Mouse (Mus musculus): ENCODE data around the gene Tmem202.

Gene Tmem202

GRCm38 (mm10) chr9:59533422-59533821, 6.2 kb downstream of the Tmem202 start:
- no peak for DNase-seq (ENCODE audit: low spot score)

GRCm38 (mm10) chr9:59531645-59532044, 8.0 kb downstream of the Tmem202 start:
- DNase-seq (ENCODE audit: low spot score) = no peak

DNA sequence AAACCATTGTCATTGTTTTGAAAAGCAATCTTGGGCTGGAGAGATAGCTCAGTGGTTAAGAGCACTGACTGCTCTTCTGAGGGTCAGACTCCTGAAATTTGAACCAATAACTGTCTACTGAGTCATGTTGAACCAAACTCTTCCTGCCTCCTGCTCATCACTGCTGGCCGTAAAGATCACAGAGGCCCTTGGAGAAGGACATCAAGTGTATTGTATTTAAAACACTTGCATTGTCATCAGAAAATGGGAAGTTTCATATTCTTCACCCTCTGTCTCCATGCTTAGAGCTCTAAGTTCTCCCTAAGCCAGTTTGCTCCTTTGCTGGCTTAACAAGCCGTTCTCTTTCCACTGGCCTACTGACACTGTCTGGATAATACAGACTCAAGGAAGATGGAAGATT, 11.4 kb downstream of the Tmem202 start:
- DNase-seq (ENCODE audit: low spot score) = no peak

DNA sequence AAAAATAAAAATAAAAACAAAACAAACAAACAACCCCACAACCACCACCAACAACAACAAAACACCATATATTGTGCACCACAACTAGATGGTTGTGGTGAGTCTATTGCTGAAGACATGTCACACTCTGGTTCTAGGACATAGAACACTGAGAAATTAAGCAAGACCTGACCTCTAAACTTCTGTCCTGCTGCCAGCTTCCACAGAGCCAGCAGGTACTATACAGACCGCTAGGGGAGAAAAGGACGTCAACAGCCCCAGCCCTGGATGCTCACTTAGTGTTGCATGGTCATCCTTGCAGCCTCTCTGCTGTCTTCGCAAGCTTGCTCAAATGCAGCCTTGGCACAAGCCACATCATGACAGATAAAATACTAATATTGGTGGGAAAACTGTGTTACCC, 12.1 kb downstream of the Tmem202 start:
- no peak for DNase-seq (ENCODE audit: low spot score)

DNA sequence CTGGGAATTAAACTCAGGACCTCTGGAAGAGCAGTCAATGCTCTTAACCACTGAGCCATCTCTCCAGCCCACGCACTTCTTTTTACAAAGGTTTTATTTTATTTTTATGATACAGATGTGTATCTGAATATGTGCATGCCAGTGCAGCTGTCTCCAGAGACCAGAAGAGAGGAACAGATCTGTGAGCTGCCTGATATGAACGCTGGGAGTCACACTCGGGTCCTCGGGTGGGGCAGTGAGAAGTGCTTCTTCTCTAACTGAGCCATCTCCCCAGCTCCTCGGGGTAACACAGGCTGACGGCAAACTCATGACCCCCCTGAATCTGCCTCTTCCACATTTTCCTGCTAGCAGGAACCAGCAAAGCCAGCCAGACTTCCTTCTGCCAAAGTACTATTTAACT, 12.9 kb downstream of the Tmem202 start:
- DNase-seq (ENCODE audit: low spot score) = no peak

- no peak for DNase-seq (ENCODE audit: low spot score)
Measured at GRCm38 (mm10) chr9:59522906-59523305, 16.7 kb downstream of the Tmem202 start.

DNA sequence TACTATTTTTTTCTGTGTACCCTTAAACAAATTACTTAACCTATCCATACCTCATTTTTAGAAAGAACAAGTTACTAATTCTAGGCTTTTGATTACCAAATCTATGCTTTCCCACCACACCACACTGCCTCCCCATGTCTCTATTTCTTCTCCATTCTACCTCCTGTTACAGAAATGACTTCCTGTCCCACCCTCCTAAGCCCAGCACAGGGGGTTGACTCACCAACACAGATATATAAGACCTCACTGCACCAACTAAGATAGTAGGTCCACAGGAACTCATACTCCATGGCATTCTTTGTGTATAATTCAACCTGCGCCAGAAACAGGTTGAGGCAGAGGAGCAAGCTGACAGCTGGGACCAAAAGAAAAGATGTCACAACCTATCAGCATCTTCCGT, 20.3 kb downstream of the Tmem202 start:
- DNase-seq (ENCODE audit: low spot score) = no peak

- no peak for DNase-seq (ENCODE audit: low spot score)
Measured at GRCm38 (mm10) chr9:59518976-59519375, 20.7 kb downstream of the Tmem202 start.

DNA sequence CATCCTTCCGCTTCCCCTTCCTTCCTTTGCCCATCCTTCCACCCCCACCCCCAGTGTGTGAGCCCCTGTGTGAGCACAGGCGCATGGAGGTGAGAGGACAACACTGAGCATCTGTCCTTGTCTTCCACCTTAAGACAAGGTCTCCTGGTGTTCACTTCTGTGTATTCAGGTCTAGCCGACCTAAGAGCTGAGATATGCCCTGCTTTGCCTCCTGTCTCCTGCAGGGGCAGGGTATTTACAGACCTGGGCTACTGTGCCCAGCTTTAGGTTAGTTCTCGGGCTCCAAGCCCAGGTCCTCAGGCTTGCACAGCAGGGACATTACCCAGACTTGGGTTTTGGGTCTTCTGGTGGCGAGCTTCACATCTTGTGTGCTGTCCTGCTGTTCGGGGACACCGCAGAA, 22.5 kb downstream of the Tmem202 start:
- DNase-seq (ENCODE audit: low spot score) = no peak

GRCm38 (mm10) chr9:59515069-59515468, 24.6 kb downstream of the Tmem202 start:
- no peak for DNase-seq (ENCODE audit: low spot score)

DNA sequence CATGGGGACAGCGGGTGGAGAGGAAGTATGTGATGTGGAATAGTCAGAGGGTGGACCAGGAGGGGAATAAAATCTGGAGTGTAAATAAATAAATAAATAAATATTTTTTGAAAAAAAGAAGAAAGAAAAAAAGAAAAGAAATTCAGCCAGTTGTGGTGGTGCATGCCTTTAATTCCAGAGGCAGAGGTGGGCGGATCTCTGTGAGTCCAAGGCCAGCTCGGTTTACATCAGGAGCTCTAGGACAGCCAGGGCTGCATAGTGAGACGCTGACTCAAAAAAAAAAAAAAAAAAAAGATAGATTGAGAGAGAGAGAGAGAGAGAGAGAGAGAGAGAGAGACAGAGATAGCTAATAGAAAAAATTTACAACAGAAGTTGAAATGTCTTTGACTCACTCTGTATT, 27.3 kb downstream of the Tmem202 start:
- no peak for DNase-seq (ENCODE audit: low spot score)

GRCm38 (mm10) chr9:59508146-59508545, 31.5 kb downstream of the Tmem202 start:
- DNase-seq (ENCODE audit: low spot score) = no peak

DNA sequence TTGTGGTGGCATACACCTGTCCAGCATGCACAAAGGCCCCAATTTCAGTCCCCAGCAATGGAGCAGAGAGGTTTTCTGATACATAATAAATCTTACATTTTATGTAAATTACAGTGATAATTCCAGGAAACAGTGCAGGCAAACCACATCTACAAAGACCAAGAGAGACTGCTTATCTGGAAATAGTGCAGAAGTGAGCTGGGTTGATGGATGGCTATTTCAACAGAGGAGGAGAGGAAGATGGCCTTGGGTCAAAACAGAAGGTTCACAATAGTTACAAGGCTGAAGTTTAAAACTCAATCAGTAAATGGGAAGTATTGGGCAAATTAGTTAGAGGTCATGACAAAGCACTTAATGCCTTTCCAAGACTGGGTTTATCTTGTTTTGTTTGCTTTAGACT, 52.3 kb downstream of the Tmem202 start:
- no peak for DNase-seq (ENCODE audit: low spot score)

DNA sequence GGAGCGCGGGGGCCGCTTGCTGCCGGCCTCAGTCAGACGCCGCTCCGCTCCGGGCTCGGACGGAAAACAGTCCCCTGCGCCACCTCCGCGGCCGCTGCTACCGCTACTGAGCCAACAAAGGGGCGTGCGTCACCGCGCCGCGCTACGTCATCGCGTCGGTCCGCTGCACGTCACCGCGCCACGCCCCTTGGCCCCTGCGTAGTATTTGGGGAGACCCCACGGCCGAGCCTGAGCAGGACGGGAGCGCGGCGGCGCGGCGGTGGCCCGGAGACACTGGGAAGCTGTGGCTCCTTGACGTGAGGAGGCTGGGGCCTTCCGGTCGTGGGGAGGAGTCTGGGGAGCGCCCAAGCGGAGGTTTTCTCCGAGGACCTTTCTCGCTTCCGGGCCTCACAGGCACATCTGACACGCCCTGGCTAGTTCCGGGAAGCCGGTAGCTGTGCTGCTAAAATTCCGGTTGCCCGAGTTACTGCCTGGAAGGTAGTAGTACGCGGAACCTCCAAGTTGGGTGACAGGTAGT, 53.0 kb downstream of the Tmem202 start, which contains the start of gene Arih1:
Gene Arih1 (minus strand): TSS at position 70 of the 517 bp plus-strand sequence.
- DNase-seq (ENCODE audit: low spot score) = peak; percentile 98

- DNase-seq (ENCODE audit: low spot score) = no peak
Measured at GRCm38 (mm10) chr9:59486076-59486518, 53.5 kb downstream of the Tmem202 start.

- DNase-seq (ENCODE audit: low spot score) = peak; percentile 67
Measured at GRCm38 (mm10) chr9:59485511-59486075, 54.1 kb downstream of the Tmem202 start.

DNA sequence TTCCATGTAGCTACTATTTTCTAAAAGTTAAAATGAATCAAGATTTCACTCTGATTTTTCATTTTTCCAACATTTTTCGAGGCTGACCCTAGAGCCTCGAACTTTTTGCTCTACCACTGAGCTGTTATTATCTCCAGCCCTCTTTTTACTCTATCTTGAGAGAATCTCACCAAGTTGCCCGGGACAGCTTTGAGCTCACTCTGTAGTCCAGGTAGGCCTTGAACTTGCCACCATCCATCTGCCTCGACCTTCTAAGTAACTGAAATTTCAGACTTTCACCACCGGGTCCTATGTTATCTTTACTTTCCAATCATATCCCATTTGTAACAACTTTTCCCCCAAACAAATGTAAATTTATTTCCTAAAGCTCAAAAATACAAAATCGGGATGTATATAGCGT, 54.9 kb downstream of the Tmem202 start:
- DNase-seq (ENCODE audit: low spot score) = no peak

- peak; percentile 42 for DNase-seq (ENCODE audit: low spot score)
Measured at GRCm38 (mm10) chr9:59482419-59482818, 57.2 kb downstream of the Tmem202 start.

DNA sequence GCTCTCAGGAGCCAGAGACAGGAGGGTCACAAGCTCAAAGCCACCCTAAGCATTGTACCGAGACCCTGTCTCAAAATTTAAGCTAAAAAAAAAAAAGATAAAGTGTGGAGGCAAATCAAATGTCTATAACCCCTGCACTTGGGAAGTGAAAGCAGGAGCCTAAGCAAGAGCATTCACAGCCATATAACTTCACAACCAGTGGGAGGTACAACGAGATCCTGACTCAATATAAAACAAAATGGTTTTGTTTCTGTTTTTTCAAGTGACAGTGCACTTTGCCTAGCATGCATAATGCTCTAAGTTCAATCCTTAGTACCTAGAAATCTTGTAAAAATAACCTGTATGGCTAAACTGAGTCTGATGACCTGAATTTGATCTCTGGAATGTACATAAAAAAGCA, 63.0 kb downstream of the Tmem202 start:
- no peak for DNase-seq (ENCODE audit: low spot score)

GRCm38 (mm10) chr9:59474838-59475237, 64.8 kb downstream of the Tmem202 start:
- no peak for DNase-seq (ENCODE audit: low spot score)

DNA sequence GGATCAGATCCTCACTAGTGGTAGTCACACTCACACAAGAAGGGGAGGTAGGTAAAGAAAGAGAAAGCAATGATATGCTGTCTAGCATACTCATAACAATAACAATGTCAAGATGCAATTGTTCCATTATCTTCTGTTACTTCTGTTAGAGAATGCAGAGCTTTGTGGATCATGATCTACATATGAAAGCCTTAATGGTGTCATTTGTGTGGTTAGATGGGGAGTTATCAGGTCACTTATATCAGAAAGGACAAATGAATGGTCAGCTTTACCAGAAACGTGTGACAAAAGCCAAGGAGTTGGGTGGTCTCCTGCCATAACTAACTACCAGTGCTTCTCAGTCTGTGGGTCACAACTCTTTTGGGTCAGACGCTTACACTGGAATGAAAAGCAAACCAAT, 66.5 kb downstream of the Tmem202 start:
- DNase-seq (ENCODE audit: low spot score) = no peak

DNA sequence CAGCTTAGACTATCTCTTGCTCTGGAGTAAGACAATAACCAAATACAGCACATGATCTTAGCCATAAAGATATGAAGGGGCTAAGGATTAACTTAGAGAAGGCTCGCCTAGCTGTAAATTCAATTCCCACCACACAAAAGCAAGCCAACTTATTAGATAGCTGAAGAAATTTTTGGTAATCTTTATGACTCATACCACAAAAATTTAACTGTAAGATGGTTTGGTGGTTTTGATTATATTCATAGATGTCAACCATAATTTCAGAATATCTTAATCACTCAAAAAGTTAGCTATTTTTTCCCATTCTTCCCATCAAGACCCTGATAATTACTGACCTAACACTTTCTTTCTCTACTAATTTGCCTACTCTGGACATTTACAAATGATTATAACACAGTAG, 70.2 kb downstream of the Tmem202 start:
- no peak for DNase-seq (ENCODE audit: low spot score)
